Mouse (Mus musculus): ENCODE measurements around the gene 4921504E06Rik.

Gene 4921504E06Rik

GRCm38 (mm10) chr2:19505744-19506143 lies 48.0 kb downstream of the 4921504E06Rik start:
- DNase-seq (ENCODE audit: low read depth, low spot score) = no peak

GRCm38 (mm10) chr2:19490262-19490661 lies 63.5 kb downstream of the 4921504E06Rik start:
- no peak for DNase-seq (ENCODE audit: low read depth, low spot score)

GRCm38 (mm10) chr2:19461940-19462339 lies 91.8 kb downstream of the 4921504E06Rik start:
- no peak for DNase-seq (ENCODE audit: low read depth, low spot score)

GRCm38 (mm10) chr2:19458785-19459184 lies 94.9 kb downstream of the 4921504E06Rik start:
- DNase-seq (ENCODE audit: low read depth, low spot score) = no peak

GRCm38 (mm10) chr2:19455857-19456482 lies 97.7 kb downstream of the 4921504E06Rik start:
- no peak for DNase-seq (ENCODE audit: low read depth, low spot score)

- DNase-seq (ENCODE audit: low read depth, low spot score) = no peak
Observed at GRCm38 (mm10) chr2:19455228-19455627, 98.5 kb downstream of the 4921504E06Rik start.

DNA sequence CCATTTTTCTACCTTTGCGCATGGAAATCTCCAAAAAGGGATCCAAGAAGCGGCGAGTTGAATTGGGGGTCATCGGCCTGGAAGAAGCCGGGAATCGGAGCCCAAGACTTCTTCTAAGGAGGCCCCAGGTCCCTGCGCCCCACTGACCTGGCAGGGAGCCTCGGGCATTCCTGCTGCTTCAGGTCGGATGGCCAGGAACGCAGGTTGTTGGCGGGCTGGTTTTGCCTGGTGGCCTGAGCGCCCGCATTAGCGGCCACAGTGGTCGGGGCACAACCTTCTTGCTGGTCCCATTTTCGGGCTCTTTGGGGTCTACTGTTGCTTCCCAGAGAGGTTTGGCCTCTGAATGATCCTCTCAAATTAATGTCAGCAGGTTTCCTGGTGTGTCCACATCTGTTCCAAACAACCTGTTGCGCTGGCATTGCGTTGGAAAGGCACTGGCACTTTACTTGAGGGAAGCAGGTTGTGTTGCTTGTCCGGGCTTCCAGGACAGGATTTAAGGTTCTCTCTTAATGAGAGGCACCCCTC lies 101.1 kb downstream of the 4921504E06Rik start:
- DNase-seq (ENCODE audit: low read depth, low spot score) = no peak

- no peak for DNase-seq (ENCODE audit: low read depth, low spot score)
Observed at GRCm38 (mm10) chr2:19449308-19449707, 104.4 kb downstream of the 4921504E06Rik start.

- DNase-seq (ENCODE audit: low read depth, low spot score) = no peak
Observed at GRCm38 (mm10) chr2:19448042-19448700, 105.5 kb downstream of the 4921504E06Rik start.

GRCm38 (mm10) chr2:19446746-19447145 lies 107.0 kb downstream of the 4921504E06Rik start:
- no peak for DNase-seq (ENCODE audit: low read depth, low spot score)

DNA sequence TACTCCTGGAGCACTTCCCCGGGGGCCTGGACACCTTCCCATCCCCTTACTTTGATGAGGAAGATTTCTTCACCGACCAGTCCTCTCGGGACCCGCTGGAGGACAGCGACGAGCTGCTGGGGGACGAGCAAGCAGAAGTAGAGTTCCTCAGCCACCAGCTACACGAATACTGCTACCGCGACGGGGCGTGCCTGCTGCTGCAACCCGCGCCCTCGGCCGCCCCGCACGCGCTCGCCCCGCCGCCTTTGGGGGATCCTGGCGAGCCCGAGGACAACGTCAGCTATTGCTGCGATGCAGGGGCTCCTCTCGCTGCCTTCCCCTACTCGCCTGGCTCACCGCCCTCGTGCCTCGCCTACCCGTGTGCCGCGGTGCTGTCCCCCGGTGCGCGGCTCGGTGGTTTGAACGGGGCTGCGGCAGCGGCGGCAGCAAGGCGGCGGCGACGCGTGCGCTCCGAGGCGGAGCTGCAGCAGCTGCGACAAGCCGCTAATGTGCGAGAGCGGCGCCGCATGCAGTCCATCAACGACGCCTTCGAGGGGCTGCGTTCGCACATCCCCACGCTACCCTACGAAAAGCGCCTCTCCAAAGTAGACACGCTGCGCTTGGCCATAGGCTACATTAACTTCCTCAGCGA lies 107.7 kb downstream of the 4921504E06Rik start:
- no peak for DNase-seq (ENCODE audit: low read depth, low spot score)

- DNase-seq (ENCODE audit: low read depth, low spot score) = no peak
Observed at GRCm38 (mm10) chr2:19444931-19445831, 108.5 kb downstream of the 4921504E06Rik start, which contains the start of gene Ptf1a. Ptf1a (plus strand) TSS chr2:19445663.

DNA sequence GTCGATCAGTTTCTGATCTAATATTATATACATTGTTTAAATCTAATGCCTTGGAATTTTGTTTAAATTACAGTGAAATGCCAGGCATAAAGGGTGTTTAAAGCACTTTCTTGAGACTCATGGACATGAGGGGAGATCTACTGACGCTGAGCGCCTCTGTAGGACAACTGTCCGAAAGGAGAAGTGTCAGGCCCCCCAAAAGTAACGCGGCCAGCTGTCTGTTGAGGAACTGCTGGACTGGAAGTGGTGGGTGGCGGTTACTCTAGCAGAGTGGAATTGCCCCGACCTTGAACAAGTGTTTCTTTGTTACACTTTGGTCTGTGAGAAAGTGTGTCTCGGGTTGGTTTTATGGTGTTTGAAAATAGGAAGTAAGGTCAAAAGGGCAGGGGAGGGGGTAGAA lies 109.4 kb downstream of the 4921504E06Rik start:
- DNase-seq (ENCODE audit: low read depth, low spot score) = no peak

GRCm38 (mm10) chr2:19431614-19432323 lies 121.9 kb downstream of the 4921504E06Rik start:
- no peak for DNase-seq (ENCODE audit: low read depth, low spot score)

GRCm38 (mm10) chr2:19431186-19431585 lies 122.5 kb downstream of the 4921504E06Rik start:
- no peak for DNase-seq (ENCODE audit: low read depth, low spot score)

DNA sequence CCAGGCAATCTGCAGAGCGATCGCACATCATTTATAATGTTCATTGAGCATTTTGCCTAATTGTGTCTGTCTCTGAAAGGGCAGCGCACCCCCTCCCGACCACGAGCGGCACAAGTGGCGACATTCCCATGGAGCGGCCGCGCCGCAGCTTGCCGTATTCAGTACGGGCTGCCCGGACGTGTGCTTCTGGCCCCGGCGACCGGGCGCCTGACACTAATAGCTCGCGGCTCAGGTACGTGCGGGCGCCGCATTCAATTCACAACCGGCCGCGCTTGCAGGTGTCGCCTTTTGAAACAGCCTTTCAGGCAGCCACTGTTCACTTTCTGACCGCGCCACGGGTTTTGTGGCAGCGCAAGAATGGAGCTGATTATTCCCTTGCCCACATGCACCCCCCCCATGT lies 123.0 kb downstream of the 4921504E06Rik start:
- DNase-seq (ENCODE audit: low read depth, low spot score) = no peak

DNA sequence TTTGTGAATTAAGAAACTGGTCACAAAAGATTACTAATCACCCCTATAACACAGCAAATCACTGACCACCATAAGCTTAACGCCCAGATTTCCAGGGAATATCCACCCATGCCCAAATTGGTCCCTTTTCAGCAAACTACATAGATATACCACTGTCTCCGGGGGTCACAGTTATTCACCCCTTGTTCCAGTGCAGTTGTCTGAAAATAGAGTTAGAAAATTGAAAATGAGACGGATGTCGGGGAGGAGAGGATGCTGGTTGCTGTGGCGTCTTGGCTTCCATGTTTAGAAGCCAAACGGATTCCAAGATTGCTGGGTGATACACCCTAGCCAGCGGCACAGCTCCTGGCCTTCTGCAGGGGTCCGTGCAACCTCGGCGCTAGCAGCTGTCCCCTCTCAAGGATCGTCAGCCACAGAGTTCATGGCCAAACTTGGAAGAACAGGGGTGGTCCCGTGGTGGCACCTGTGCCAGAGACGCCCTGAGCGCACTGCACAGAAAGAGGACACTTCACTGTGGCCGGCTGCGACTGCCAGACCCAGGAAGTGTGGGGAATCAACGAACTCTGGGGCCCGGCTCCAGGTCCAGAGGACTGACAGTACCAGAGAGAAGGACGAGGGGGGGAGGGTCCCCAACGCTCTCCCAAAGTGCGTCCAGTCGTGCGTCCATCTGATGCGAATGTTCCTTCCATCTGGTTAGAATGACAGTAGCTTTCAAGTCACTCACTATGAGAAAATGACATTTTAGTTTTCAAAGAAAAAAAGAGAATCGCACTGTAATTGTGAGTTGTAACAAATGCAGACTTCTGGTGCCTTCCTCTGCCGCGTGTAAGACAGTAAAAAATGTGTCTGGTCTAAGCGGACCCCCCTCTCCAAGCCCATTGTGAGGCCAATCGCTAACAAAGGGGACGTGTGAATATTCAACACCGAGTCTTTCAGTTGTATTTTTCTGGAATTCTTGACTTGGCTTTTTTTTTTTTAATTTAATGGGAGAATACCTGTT lies 123.7 kb downstream of the 4921504E06Rik start:
- no peak for DNase-seq (ENCODE audit: low read depth, low spot score)

- DNase-seq (ENCODE audit: low read depth, low spot score) = no peak
Observed at GRCm38 (mm10) chr2:19429031-19429430, 124.7 kb downstream of the 4921504E06Rik start.

- DNase-seq (ENCODE audit: low read depth, low spot score) = no peak
Observed at GRCm38 (mm10) chr2:19423086-19423485, 130.6 kb downstream of the 4921504E06Rik start.

DNA sequence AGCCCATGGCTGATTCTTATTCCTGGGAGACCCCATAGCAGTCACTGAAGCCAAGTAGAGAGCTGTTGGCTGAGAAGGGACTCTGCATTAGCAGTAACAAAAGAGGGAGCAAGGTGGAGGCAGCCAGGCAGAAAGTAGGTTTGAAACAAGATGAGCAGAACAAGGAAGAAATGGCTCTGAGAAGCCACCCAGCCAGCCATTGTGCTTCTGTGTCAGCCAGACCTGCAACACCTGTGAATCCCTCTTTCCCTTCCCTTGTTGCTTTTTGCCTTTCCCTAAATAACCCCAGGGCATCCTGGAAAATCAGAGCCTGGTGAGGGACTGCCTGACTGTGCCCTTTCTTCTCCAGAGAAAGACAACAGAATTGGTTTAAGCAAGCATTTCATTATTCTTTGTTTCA lies 131.5 kb downstream of the 4921504E06Rik start:
- no peak for DNase-seq (ENCODE audit: low read depth, low spot score)
